Mouse (Mus musculus): ENCODE measurements around the gene Rasgrp2.

- TF ChIP-seq UBTF (IDR thresholded peaks at IDR 0.05; ENCODE audit: borderline replicate concordance, insufficient read depth, low read depth, low read length) = no peak
- no peak for TF ChIP-seq ZMIZ1 (IDR thresholded peaks at IDR 0.05; ENCODE audit: low read depth, low read length)
- no peak for TF ChIP-seq CTCF (IDR thresholded peaks at IDR 0.05 in 2 of 3, conservative IDR thresholded peaks at IDR 0.05 in 1 of 3; ENCODE audit: control insufficient read depth in 1 of 3, insufficient read depth in 1 of 3, low read depth in 2 of 3, low read length in 3 of 3, poor library complexity in 1 of 3, severe bottlenecking in 1 of 3)
- no peak for TF ChIP-seq CHD2 (IDR thresholded peaks at IDR 0.05; ENCODE audit: low read length)
- TF ChIP-seq RAD21 (IDR thresholded peaks at IDR 0.05; ENCODE audit: low read depth, low read length) = no peak
- TF ChIP-seq RCOR1 (IDR thresholded peaks at IDR 0.05; ENCODE audit: low read depth, low read length) = no peak
- no peak for TF ChIP-seq EP300 (IDR thresholded peaks at IDR 0.05; ENCODE audit: low read depth in 1 of 2, low read length in 2 of 2)
- no peak for TF ChIP-seq TBP (IDR thresholded peaks at IDR 0.05; ENCODE audit: low read depth, low read length)
- TF ChIP-seq MYC (IDR thresholded peaks at IDR 0.05; ENCODE audit: low read depth, low read length) = no peak
Measured at GRCm38 (mm10) chr19:6422014-6422413, 22.9 kb downstream of the Rasgrp2 start.
